Mouse (Mus musculus): ENCODE measurements around the gene Poln. TPM values are rescaled to one million over a fixed set of nuclear protein-coding genes. Genes with fewer than 3 reads are reported as not detected.

Poln gene
- polyA plus RNA-seq, 1 experiment = 1.5 TPM

DNA sequence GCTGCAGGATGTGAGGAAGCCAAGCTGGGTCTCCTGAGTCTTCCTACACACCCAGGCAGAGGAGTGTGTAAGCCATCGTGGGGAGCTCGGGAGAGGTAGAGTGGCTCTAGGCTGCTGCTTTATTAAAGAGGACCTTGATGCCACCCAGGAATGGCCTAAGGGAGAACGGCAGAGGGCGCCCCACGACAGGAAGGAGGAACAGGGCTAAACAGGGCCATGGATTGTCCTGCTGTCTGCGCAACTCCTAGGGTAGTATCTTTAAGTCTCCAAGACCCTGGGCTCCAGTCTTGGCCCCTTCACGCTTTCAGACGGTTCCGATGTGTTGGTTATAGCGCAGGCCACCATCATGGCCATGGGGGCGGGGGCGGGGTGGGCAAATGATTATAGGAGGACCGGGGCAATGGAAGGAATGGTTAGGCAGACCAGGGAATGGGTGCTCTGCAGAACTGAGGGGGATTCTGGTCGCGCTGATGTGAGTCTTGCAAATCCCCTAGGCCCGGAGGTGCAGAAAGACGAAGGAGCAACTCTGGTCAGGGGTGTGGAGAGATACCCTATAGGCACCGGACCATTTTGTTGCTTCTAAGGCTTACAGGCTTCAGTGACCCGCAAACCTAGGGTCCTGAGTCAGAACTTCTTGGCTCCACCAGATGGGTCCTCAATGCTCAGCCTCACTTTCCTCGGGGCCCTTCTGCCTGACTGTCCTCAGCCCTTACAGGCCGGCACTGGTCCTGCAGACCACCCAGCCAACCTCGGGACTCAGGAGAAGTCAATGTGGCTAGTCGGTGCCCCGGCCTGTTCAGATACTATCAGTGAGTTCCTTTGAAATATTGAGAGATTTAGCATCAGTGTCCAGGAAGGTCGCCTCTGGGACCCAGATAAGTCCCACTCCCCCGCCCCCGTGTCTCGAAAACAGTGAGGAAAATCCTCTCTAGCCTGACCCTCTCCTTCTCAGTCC, 174.3 kb downstream of the Poln start:
- H3K9me3 ChIP-seq (replicated peaks; ENCODE audit: control insufficient read depth, insufficient read depth, low read length, poor library complexity, severe bottlenecking) = no peaks in the 10 kb centered on the region
- no peak for TF ChIP-seq POLR2A (IDR thresholded peaks at IDR 0.05; ENCODE audit: insufficient read depth, low read length)
- TF ChIP-seq EP300 (IDR thresholded peaks at IDR 0.05; ENCODE audit: insufficient read depth, low read depth, low read length) = no peak
- peak; percentile 71 for TF ChIP-seq CTCF (IDR thresholded peaks at IDR 0.05; ENCODE audit: low read depth, low read length)
- no peaks in the 10 kb centered on the region for H3K36me3 ChIP-seq (ENCODE audit: control insufficient read depth, insufficient read depth, low read length, poor library complexity, severe bottlenecking)
- peaks cover 2% of the 10 kb centered on the region for H3K4me1 ChIP-seq (ENCODE audit: control insufficient read depth, insufficient read depth, low read length)
- H3K27me3 ChIP-seq (ENCODE audit: control insufficient read depth, insufficient read depth, low read length, poor library complexity, severe bottlenecking) = peaks cover 11% of the 10 kb centered on the region; the same call in 1 of the 2 replicates
- H3K9ac ChIP-seq (ENCODE audit: low read depth, poor library complexity, severe bottlenecking) = no peak overlapping the region
- H3K27ac ChIP-seq (ENCODE audit: insufficient read depth, low read length) = no peak overlapping the region
- H3K4me3 ChIP-seq (ENCODE audit: low read depth, low read length) = peak overlapping the region; percentile 71

DNA sequence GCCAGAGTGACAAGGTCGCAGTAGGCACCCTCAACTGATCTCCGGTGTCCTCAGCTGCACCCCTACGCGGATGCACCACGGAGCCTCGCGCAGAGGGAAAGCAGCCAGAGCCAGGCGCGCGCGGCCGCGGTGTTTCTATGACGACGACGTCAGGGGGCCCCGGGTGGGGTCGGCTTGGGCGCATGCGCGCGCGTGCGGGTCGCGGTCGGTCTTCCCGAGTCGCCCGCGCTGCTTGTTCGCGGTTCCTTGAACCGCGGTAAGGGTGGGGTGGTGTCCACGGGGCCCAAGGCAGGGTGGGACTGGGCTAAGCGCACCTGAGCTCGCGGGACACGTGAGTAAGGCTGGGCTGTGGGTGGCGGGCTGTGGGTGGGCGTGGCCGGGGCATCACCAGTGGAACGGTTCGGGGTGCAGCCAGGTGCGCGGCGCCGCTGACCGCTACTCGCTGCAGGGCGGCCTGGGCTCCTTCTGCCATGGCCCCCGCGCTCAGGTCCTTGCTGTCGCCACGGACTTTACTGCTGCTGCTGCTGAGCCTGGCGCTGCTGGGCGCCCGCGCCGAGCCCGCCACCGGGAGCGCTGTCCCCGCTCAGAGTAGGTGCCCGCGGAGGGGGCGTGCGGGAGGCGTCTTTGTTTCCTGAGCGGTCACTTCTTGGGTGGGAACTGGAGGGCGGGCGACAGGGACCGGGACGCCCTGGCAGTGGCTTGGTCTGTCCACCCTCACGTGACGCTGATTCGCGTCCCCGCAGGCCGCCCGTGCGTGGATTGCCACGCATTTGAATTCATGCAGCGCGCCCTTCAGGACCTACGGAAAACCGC, 185.7 kb downstream of the Poln start, which contains the start of gene Gm1673:
Gm1673 (plus strand) TSS at position 125 of the 813 bp plus-strand sequence.
- Histone ChIP-seq H3K27me3 (ENCODE audit: control insufficient read depth, insufficient read depth, low read length, poor library complexity, severe bottlenecking) (peaks cover 3% of the 10 kb centered on the region; the same call in 1 of the 2 replicates), H3K9me3 (replicated peaks; ENCODE audit: control insufficient read depth, insufficient read depth, low read length, poor library complexity, severe bottlenecking) (no peaks in the 10 kb centered on the region; the same call in 1 of the 2 replicates), H3K4me3 (ENCODE audit: low read depth, low read length) (peak within 1 kb of the TSS; percentile 79), H3K27ac (ENCODE audit: insufficient read depth, low read length) (no peak within 1 kb of the TSS), H3K36me3 (ENCODE audit: control insufficient read depth, insufficient read depth, low read length, poor library complexity, severe bottlenecking) (no peaks in the 10 kb centered on the region), H3K9ac (ENCODE audit: low read depth, poor library complexity, severe bottlenecking) (peak within 1 kb of the TSS; percentile 45), H3K4me1 (ENCODE audit: control insufficient read depth, insufficient read depth, low read length) (no peaks in the 10 kb centered on the region)
- TF ChIP-seq EP300 (IDR thresholded peaks at IDR 0.05; ENCODE audit: insufficient read depth, low read depth, low read length) (no peak), POLR2A (IDR thresholded peaks at IDR 0.05; ENCODE audit: insufficient read depth, low read length) (no peak), CTCF (IDR thresholded peaks at IDR 0.05; ENCODE audit: low read depth, low read length) (no peak)

GRCm38 (mm10) chr5:33982731-33983259, 186.5 kb downstream of the Poln start:
- H3K27ac ChIP-seq (ENCODE audit: insufficient read depth, low read length) = no peak overlapping the region
- no peaks in the 10 kb centered on the region for H3K4me1 ChIP-seq (ENCODE audit: control insufficient read depth, insufficient read depth, low read length)
- peaks cover 3% of the 10 kb centered on the region; the same call in 1 of the 2 replicates for H3K27me3 ChIP-seq (ENCODE audit: control insufficient read depth, insufficient read depth, low read length, poor library complexity, severe bottlenecking)

DNA sequence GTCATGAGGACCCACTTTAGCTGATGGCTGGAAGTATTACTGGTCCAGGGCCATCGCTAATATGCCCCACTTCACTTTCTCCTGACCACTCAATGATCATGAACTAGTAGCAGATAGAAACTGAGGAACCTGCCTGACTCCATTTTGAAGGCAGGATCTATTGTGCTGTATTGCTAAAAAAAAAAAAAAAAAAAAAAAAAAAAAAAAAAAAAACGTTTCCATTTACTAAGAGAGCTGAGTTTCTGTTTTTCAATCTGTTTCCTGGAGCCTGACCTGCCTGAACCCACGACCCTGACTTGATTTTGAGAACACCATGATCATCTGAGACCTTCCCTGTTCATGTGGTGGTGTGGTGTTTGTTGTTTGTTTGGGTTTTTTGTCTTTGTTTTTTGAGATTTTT, 193.0 kb downstream of the Poln start:
- TF ChIP-seq POLR2A (IDR thresholded peaks at IDR 0.05; ENCODE audit: insufficient read depth, low read length) (no peak), CTCF (IDR thresholded peaks at IDR 0.05; ENCODE audit: low read depth, low read length) (no peak), EP300 (IDR thresholded peaks at IDR 0.05; ENCODE audit: insufficient read depth, low read depth, low read length) (no peak)
- no peaks in the 10 kb centered on the region for H3K36me3 ChIP-seq (ENCODE audit: control insufficient read depth, insufficient read depth, low read length, poor library complexity, severe bottlenecking)
- no peaks in the 10 kb centered on the region; the same call in 1 of the 2 replicates for H3K9me3 ChIP-seq (replicated peaks; ENCODE audit: control insufficient read depth, insufficient read depth, low read length, poor library complexity, severe bottlenecking)
- H3K4me3 ChIP-seq (ENCODE audit: low read depth, low read length) = no peak overlapping the region
- no peaks in the 10 kb centered on the region for H3K4me1 ChIP-seq (ENCODE audit: control insufficient read depth, insufficient read depth, low read length)
- H3K27ac ChIP-seq (ENCODE audit: insufficient read depth, low read length) = no peak overlapping the region
- no peaks in the 10 kb centered on the region; the same call in 1 of the 2 replicates for H3K27me3 ChIP-seq (ENCODE audit: control insufficient read depth, insufficient read depth, low read length, poor library complexity, severe bottlenecking)
- no peak overlapping the region for H3K9ac ChIP-seq (ENCODE audit: low read depth, poor library complexity, severe bottlenecking)

More at GRCm38 (mm10) chr5:33982731-33983259, 186.5 kb downstream of the Poln start:
- Histone ChIP-seq H3K9ac (ENCODE audit: low read depth, poor library complexity, severe bottlenecking) (no peak overlapping the region), H3K36me3 (ENCODE audit: control insufficient read depth, insufficient read depth, low read length, poor library complexity, severe bottlenecking) (no peaks in the 10 kb centered on the region), H3K4me3 (ENCODE audit: low read depth, low read length) (peak overlapping the region; percentile 79), H3K9me3 (replicated peaks; ENCODE audit: control insufficient read depth, insufficient read depth, low read length, poor library complexity, severe bottlenecking) (no peaks in the 10 kb centered on the region; the same call in 1 of the 2 replicates)
- TF ChIP-seq EP300 (IDR thresholded peaks at IDR 0.05; ENCODE audit: insufficient read depth, low read depth, low read length) = no peak
- no peak for TF ChIP-seq CTCF (IDR thresholded peaks at IDR 0.05; ENCODE audit: low read depth, low read length)
- TF ChIP-seq POLR2A (IDR thresholded peaks at IDR 0.05; ENCODE audit: insufficient read depth, low read length) = no peak

GRCm38 (mm10) chr5:33974736-33975135, 194.5 kb downstream of the Poln start:
- no peaks in the 10 kb centered on the region; the same call in 1 of the 2 replicates for H3K9me3 ChIP-seq (replicated peaks; ENCODE audit: control insufficient read depth, insufficient read depth, low read length, poor library complexity, severe bottlenecking)
- H3K27me3 ChIP-seq (ENCODE audit: control insufficient read depth, insufficient read depth, low read length, poor library complexity, severe bottlenecking) = no peaks in the 10 kb centered on the region; the same call in 1 of the 2 replicates
- H3K27ac ChIP-seq (ENCODE audit: insufficient read depth, low read length) = no peak overlapping the region
- TF ChIP-seq EP300 (IDR thresholded peaks at IDR 0.05; ENCODE audit: insufficient read depth, low read depth, low read length) (no peak), CTCF (IDR thresholded peaks at IDR 0.05; ENCODE audit: low read depth, low read length) (no peak)
- H3K9ac ChIP-seq (ENCODE audit: low read depth, poor library complexity, severe bottlenecking) = no peak overlapping the region
- H3K4me3 ChIP-seq (ENCODE audit: low read depth, low read length) = no peak overlapping the region
- no peaks in the 10 kb centered on the region for H3K36me3 ChIP-seq (ENCODE audit: control insufficient read depth, insufficient read depth, low read length, poor library complexity, severe bottlenecking)
- no peaks in the 10 kb centered on the region for H3K4me1 ChIP-seq (ENCODE audit: control insufficient read depth, insufficient read depth, low read length)
